Mouse (Mus musculus) regulatory T cell (primary cell): ENCODE data around the gene Ano3.
"Not testable (repeated sequence)": the region's sequence is repeated elsewhere in the genome, so short reads cannot be mapped to it uniquely, and the experiment has no call there.

ENCODE experiments used
- in situ Hi-C: fragments of 300-600 bp; cut with MboI, MseI; formaldehyde crosslinking; loops from one replicate; pipeline ENCODE4 v1.15.1; 2025; ENCODE audit warnings: high pct_unique_total_duplicates

The Ano3 gene

GRCm38 (mm10) chr2:110950823-110951222, at the start of gene Ano3:
TSS of gene Ano3 (minus strand) at chr2:110950923.
- in situ Hi-C loops = not testable (repeated sequence)

- in situ Hi-C loops = no loop called here
Measured at GRCm38 (mm10) chr2:110990071-110990470, 39.3 kb upstream of the Ano3 start.

- in situ Hi-C loops = no loop called here
Measured at GRCm38 (mm10) chr2:110989539-110989938, 38.8 kb upstream of the Ano3 start.

GRCm38 (mm10) chr2:110985853-110986271, 35.1 kb upstream of the Ano3 start:
- in situ Hi-C loops = no loop called here

GRCm38 (mm10) chr2:110981733-110982132, 31.0 kb upstream of the Ano3 start:
- in situ Hi-C loops = no loop called here

- in situ Hi-C loops = no loop called here
Measured at GRCm38 (mm10) chr2:110979610-110980009, 28.9 kb upstream of the Ano3 start.

- in situ Hi-C loops = no loop called here
Measured at GRCm38 (mm10) chr2:110976871-110977270, 26.1 kb upstream of the Ano3 start.

- in situ Hi-C loops = no loop called here
Measured at GRCm38 (mm10) chr2:110970158-110970557, 19.4 kb upstream of the Ano3 start.

- in situ Hi-C loops = no loop called here
Measured at GRCm38 (mm10) chr2:110965398-110965797, 14.7 kb upstream of the Ano3 start.

- in situ Hi-C loops = no loop called here
Measured at GRCm38 (mm10) chr2:110950432-110950803, 305 bp downstream of the Ano3 start.

GRCm38 (mm10) chr2:110949679-110950431, 868 bp downstream of the Ano3 start:
- in situ Hi-C loops = no loop called here

GRCm38 (mm10) chr2:110945171-110945570, 5.6 kb downstream of the Ano3 start:
- in situ Hi-C loops = no loop called here

- in situ Hi-C loops = no loop called here
Measured at GRCm38 (mm10) chr2:110935691-110936090, 15.0 kb downstream of the Ano3 start.

- in situ Hi-C loops = no loop called here
Measured at GRCm38 (mm10) chr2:110929126-110929525, 21.6 kb downstream of the Ano3 start.

GRCm38 (mm10) chr2:110909506-110909905, 41.2 kb downstream of the Ano3 start:
- in situ Hi-C loops = no loop called here

- in situ Hi-C loops = no loop called here
Measured at GRCm38 (mm10) chr2:110906473-110906872, 44.2 kb downstream of the Ano3 start.

- in situ Hi-C loops = no loop called here
Measured at GRCm38 (mm10) chr2:110896477-110897270, 54.0 kb downstream of the Ano3 start.

GRCm38 (mm10) chr2:110871650-110872049, 79.1 kb downstream of the Ano3 start:
- in situ Hi-C loops = no loop called here

GRCm38 (mm10) chr2:110865584-110865983, 85.1 kb downstream of the Ano3 start:
- in situ Hi-C loops = no loop called here

- in situ Hi-C loops = no loop called here
Measured at GRCm38 (mm10) chr2:110863376-110863775, 87.3 kb downstream of the Ano3 start.

GRCm38 (mm10) chr2:110839559-110840243, 111.0 kb downstream of the Ano3 start:
- in situ Hi-C loops = no loop called here

GRCm38 (mm10) chr2:110816189-110816588, 134.5 kb downstream of the Ano3 start:
- in situ Hi-C loops = no loop called here
